Mouse (Mus musculus): ENCODE results near the gene Gm14440. TPM values are rescaled to one million over a fixed set of nuclear protein-coding genes. Genes with fewer than 3 reads are reported as not detected.

The Gm14440 gene
- polyA plus RNA-seq (2012; rRNA removed), result not detected in 2 replicates

DNA sequence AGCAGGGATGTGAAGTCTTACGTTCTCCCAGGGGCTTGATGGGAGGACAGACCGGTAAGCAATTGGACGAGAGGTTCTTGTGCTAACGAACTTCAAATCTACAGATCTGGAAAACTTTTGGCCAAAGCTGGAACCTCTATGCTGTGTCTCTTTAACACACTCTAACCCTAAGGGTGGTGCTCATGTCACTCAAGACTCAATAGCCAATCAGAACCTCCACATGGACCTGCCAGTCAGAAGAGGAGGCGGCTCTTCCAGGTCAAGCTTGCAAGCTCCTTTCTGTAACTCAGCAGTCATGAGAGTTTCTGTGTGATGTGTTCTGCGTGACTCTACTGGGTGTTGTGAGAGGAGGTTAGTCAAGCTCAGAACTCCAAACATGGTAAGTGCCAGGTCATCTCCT is at the start of gene Gm14440:
Gene Gm14440, plus strand, starts transcription at position 301 of the 400 bp plus-strand sequence.

Other genes with a start within 250 kb of the Gm14440 start
- 0.48 TPM in 1 of 2 replicates, not detected in the other for gene Gm14393, start 207.3 kb upstream of the Gm14440 start, polyA plus RNA-seq (2012; rRNA removed)
- 8.3 and 8.9 TPM in 2 replicates for gene Gm14399, start 133.1 kb upstream of the Gm14440 start, polyA plus RNA-seq (2012; rRNA removed)
- 1.7 and 2.2 TPM in 2 replicates for gene Gm14443, start 99.3 kb upstream of the Gm14440 start, polyA plus RNA-seq (2012; rRNA removed)
- gene Gm14391, start 68.2 kb upstream of the Gm14440 start, polyA plus RNA-seq (2012; rRNA removed), result 13.0 and 14.1 TPM in 2 replicates
- 14.4 and 15.2 TPM in 2 replicates for gene Gm4631, start 63.1 kb downstream of the Gm14440 start, polyA plus RNA-seq (2012; rRNA removed)
- gene Zfp968, start 97.3 kb downstream of the Gm14440 start, polyA plus RNA-seq (2012; rRNA removed), result 3.2 and 3.3 TPM in 2 replicates
- 18.9 and 21.5 TPM in 2 replicates for gene Gm4724, start 160.7 kb downstream of the Gm14440 start, polyA plus RNA-seq (2012; rRNA removed)
- gene Zfp965, start 194.9 kb downstream of the Gm14440 start, polyA plus RNA-seq (2012; rRNA removed), result 3.6 and 3.9 TPM in 2 replicates